Mouse (Mus musculus): ENCODE measurements around the gene Rpl3. TPM values are rescaled to one million over a fixed set of nuclear protein-coding genes. Genes with fewer than 3 reads are reported as not detected.

The Rpl3 gene
- polyA plus RNA-seq, 1 experiment from 2014 or later: 1,289 TPM

DNA sequence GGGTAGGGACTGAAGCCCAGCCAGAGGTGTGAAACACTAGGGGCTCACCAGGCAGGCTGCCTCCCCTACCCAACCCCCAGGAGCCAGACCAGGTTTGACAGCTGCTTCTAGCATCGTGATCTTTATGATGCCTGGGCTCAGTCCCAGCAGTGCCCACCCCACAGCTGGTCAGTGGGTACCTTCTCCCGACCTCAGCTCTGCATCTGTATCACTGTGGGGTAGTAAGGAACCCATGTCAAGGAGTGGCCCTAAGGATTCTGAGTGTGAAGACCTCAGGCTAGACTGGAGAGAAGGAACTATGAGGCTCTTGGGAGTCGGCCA, 16.3 kb downstream of the Rpl3 start:
- Histone ChIP-seq H3K9ac (replicated peaks; ENCODE audit: low read length) (no peak overlapping the region), H3K9me3 (replicated peaks; ENCODE audit: control insufficient read depth, low read length) (no peaks in the 10 kb centered on the region), H3K27me3 (ENCODE audit: control insufficient read depth, insufficient read depth, low read length) (no peaks in the 10 kb centered on the region), H3K4me2 (ENCODE audit: low read depth, low read length) (no peak overlapping the region), H3K4me3 (ENCODE audit: low read depth, low read length) (no peak overlapping the region), H3K4me1 (ENCODE audit: control insufficient read depth, insufficient read depth, low read length) (no peaks in the 10 kb centered on the region), H3K27ac (replicated peaks; ENCODE audit: low read depth, low read length) (no peak overlapping the region), H3K36me3 (replicated peaks; ENCODE audit: control insufficient read depth, insufficient read depth, low read depth, low read length) (peaks cover 13% of the 10 kb centered on the region)
- no peak for DNase-seq (ENCODE audit: low spot score)
- no peak for ATAC-seq (replicated peaks; ENCODE audit: insufficient number of reproducible peaks, low FRiP score, low TSS enrichment, low read depth)
- WGBS: 62% methylated on average over 3 of the region's 3 CpGs

DNA sequence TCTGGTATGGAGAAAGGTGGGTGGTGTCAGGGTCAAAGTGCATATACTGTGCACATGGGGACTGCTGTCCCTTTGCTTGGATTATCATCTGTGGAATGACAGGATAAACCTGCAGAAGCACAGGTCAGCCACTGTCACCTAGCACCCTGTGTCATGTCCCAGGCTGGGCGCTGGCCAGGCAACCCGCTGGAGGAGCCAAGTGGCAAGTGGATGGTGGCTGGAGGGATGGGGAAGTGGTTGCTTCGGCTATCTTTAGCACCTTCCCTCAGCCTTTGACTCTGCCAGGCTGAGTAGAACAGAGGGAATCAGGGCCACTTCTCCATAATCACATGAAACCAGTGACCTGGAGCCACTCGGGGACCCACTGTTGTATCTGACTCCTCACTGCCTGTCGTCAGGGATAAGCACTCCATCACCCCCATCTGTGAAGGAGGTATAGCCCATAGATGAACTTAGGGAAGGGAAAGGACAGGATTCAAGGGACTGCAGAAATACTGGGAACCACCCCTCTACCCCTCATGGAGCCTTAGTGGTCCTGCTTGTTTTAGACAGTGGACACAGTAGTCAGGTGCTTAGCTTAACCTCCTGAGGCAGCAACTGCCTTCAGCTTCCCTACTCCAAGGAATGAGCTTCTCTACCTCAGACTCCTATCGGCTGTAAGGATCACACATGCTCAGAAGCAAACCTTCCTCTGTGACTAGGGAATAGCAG, 16.9 kb downstream of the Rpl3 start:
- WGBS: 70% methylated on average over 6 of the region's 6 CpGs
- Histone ChIP-seq H3K27me3 (ENCODE audit: control insufficient read depth, insufficient read depth, low read length) (no peaks in the 10 kb centered on the region), H3K4me1 (ENCODE audit: control insufficient read depth, insufficient read depth, low read length) (no peaks in the 10 kb centered on the region), H3K9ac (replicated peaks; ENCODE audit: low read length) (no peak overlapping the region), H3K4me3 (ENCODE audit: low read depth, low read length) (no peak overlapping the region), H3K4me2 (ENCODE audit: low read depth, low read length) (no peak overlapping the region), H3K27ac (replicated peaks; ENCODE audit: low read depth, low read length) (no peak overlapping the region), H3K9me3 (replicated peaks; ENCODE audit: control insufficient read depth, low read length) (no peaks in the 10 kb centered on the region), H3K36me3 (replicated peaks; ENCODE audit: control insufficient read depth, insufficient read depth, low read depth, low read length) (peaks cover 8% of the 10 kb centered on the region)
- no peak for ATAC-seq (replicated peaks; ENCODE audit: insufficient number of reproducible peaks, low FRiP score, low TSS enrichment, low read depth)
- no peak for DNase-seq (ENCODE audit: low spot score)

DNA sequence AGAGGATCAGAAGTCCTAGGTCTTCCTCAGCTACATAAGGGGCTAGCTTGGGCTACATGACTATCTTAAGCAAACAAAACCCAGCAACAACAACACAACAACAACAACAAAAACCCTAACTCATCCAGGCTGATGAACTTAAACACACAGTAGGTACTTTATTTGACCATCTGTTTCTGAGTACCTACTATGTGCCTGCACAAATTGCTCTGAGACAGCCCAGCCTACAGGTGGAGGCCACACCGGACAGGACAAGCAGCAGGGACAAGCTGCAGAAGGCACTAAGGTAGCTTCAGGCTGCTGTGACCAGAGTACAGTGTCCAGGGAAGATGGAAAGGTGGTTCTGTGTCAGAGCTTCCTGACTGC, 18.4 kb downstream of the Rpl3 start:
- H3K4me2 ChIP-seq (ENCODE audit: low read depth, low read length): no peak overlapping the region
- H3K4me1 ChIP-seq (ENCODE audit: control insufficient read depth, insufficient read depth, low read length): no peaks in the 10 kb centered on the region
- WGBS: 93% methylated on average over 1 of the region's 1 CpGs
- no peak for DNase-seq (ENCODE audit: low spot score)
- peaks cover 2% of the 10 kb centered on the region; the same call in 1 of the 2 replicates for H3K36me3 ChIP-seq (replicated peaks; ENCODE audit: control insufficient read depth, insufficient read depth, low read depth, low read length)
- H3K27me3 ChIP-seq (ENCODE audit: control insufficient read depth, insufficient read depth, low read length): no peaks in the 10 kb centered on the region
- no peak overlapping the region for H3K27ac ChIP-seq (replicated peaks; ENCODE audit: low read depth, low read length)
- H3K4me3 ChIP-seq (ENCODE audit: low read depth, low read length): no peak overlapping the region
- H3K9ac ChIP-seq (replicated peaks; ENCODE audit: low read length): no peak overlapping the region
- no peak for ATAC-seq (replicated peaks; ENCODE audit: insufficient number of reproducible peaks, low FRiP score, low TSS enrichment, low read depth)
- no peaks in the 10 kb centered on the region for H3K9me3 ChIP-seq (replicated peaks; ENCODE audit: control insufficient read depth, low read length)

DNA sequence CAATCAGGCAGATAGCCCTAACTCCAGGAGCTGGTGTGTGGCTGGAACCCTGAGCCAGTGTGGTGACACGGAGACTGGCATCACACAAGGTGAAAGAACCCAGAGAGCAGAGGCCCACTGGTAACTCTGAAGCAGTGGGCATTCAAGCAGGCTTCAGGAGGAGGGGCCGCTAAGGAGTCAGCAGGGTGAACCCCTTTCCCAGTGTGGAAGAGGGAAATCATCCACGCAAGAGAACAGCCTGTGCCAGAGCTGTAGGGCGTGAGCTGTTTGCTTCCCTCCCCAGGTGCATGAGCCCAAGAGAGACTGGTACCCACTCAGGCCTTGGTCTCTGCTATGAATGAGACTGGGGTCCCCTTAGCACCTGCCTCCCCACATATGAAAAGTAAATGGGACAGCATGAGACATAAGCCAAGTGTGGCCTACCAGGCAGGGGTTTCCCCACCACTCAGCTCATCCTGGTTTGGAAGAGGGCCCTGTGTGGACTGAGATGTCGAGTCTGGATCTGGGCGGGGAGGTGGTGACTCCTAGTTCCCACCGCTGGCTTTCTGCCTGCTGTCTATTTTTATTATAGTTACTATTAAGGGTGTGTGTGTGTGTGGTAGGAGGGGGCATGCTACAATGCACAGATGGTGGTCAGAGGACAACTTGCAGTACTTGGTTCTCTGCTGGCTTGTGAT, 19.0 kb downstream of the Rpl3 start:
- no peak for ATAC-seq (replicated peaks; ENCODE audit: insufficient number of reproducible peaks, low FRiP score, low TSS enrichment, low read depth)
- 76% methylated on average over 7 of the region's 7 CpGs for WGBS
- Histone ChIP-seq H3K4me2 (ENCODE audit: low read depth, low read length) (no peak overlapping the region), H3K36me3 (replicated peaks; ENCODE audit: control insufficient read depth, insufficient read depth, low read depth, low read length) (no peaks in the 10 kb centered on the region), H3K9me3 (replicated peaks; ENCODE audit: control insufficient read depth, low read length) (no peaks in the 10 kb centered on the region), H3K4me3 (ENCODE audit: low read depth, low read length) (no peak overlapping the region), H3K27me3 (ENCODE audit: control insufficient read depth, insufficient read depth, low read length) (no peaks in the 10 kb centered on the region), H3K27ac (replicated peaks; ENCODE audit: low read depth, low read length) (no peak overlapping the region), H3K4me1 (ENCODE audit: control insufficient read depth, insufficient read depth, low read length) (no peaks in the 10 kb centered on the region), H3K9ac (replicated peaks; ENCODE audit: low read length) (no peak overlapping the region)
- no peak for DNase-seq (ENCODE audit: low spot score)

DNA sequence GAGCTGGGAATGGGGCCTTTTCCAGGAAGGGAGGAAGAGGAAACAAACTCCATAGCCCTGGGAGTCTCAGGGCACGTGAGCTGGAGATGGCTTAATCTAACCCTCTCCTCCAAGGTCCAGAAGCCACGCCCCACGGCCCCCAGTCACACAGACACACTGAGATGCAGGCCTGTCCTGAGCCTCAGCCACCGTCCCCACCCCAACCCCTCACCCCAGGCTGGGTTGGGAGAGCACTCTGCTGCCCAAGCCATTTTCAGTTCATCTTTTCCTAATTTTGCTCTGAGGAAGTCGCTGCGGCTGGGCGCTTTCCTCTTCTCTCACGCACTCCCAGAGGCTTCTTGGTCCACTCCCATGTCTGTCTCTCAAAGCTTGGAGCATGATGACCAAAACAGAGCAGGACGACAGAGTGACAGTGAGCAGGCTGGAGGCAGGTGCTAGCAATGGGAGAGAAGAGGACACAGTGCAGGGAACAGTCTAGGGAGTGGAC, 19.7 kb downstream of the Rpl3 start:
- DNase-seq (ENCODE audit: low spot score): no peak
- WGBS: 41% methylated on average over 9 of the region's 9 CpGs
- H3K9me3 ChIP-seq (replicated peaks; ENCODE audit: control insufficient read depth, low read length): no peaks in the 10 kb centered on the region

DNA sequence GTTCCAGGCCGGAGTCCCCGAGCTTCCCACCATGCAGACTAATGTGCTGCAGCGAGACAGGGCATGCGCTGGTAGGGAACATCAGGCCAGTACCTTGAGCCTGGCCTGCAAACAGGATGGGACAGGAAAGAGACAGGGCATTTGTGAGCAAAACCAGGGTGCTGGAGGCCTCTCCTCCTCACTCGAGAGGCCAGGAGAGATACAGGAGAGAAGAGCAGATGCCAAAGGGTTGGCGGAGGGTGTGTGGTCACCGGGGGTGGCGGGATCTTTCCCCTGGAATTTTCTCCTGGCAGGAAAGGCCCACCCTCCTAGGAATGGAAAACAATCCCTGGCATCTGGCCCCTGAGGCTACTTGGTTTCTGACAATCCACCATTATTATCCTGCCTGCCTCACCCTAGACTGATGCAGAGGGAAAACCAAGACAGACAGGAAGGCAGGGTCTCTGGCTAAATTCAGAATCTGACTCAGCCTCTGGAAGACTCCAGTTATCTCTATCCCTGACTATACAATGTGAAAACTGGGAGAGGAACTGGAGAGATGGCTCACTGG, 21.5 kb downstream of the Rpl3 start:
- no peak for ATAC-seq (replicated peaks; ENCODE audit: insufficient number of reproducible peaks, low FRiP score, low TSS enrichment, low read depth)
- Histone ChIP-seq H3K9ac (replicated peaks; ENCODE audit: low read length) (no peak overlapping the region), H3K27me3 (ENCODE audit: control insufficient read depth, insufficient read depth, low read length) (no peaks in the 10 kb centered on the region), H3K4me2 (ENCODE audit: low read depth, low read length) (no peak overlapping the region), H3K4me1 (ENCODE audit: control insufficient read depth, insufficient read depth, low read length) (no peaks in the 10 kb centered on the region), H3K9me3 (replicated peaks; ENCODE audit: control insufficient read depth, low read length) (no peaks in the 10 kb centered on the region), H3K36me3 (replicated peaks; ENCODE audit: control insufficient read depth, insufficient read depth, low read depth, low read length) (no peaks in the 10 kb centered on the region), H3K27ac (replicated peaks; ENCODE audit: low read depth, low read length) (no peak overlapping the region), H3K4me3 (ENCODE audit: low read depth, low read length) (no peak overlapping the region)
- DNase-seq (ENCODE audit: low spot score): no peak
- 43% methylated on average over 8 of the region's 8 CpGs for WGBS

More for the DNA sequence above, 19.7 kb downstream of the Rpl3 start:
- no peaks in the 10 kb centered on the region for H3K4me1 ChIP-seq (ENCODE audit: control insufficient read depth, insufficient read depth, low read length)
- H3K36me3 ChIP-seq (replicated peaks; ENCODE audit: control insufficient read depth, insufficient read depth, low read depth, low read length): no peaks in the 10 kb centered on the region
- no peak overlapping the region for H3K4me3 ChIP-seq (ENCODE audit: low read depth, low read length)
- no peak for ATAC-seq (replicated peaks; ENCODE audit: insufficient number of reproducible peaks, low FRiP score, low TSS enrichment, low read depth)
- no peaks in the 10 kb centered on the region for H3K27me3 ChIP-seq (ENCODE audit: control insufficient read depth, insufficient read depth, low read length)
- H3K27ac ChIP-seq (replicated peaks; ENCODE audit: low read depth, low read length): no peak overlapping the region
- H3K9ac ChIP-seq (replicated peaks; ENCODE audit: low read length): no peak overlapping the region
- H3K4me2 ChIP-seq (ENCODE audit: low read depth, low read length): no peak overlapping the region

DNA sequence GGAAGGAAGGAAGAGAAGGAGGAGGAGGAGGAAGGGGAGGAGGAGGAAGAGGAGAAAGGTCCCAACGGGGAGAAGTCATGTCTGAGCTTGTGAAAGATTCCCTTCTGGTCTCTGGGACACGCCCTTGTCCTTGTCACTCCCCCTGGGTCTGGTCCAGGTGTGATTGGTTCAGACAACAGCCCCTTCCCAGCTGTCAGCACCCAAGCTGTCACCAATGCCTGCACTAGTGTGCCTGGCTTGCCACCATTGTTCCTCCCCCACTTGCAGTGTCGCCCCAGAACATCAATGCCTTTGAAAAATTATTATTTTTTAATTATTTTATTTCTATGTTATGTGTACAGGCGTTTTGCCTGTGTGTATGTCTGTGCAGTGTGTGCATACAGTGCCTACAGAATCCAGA, 22.5 kb downstream of the Rpl3 start:
- Histone ChIP-seq H3K36me3 (replicated peaks; ENCODE audit: control insufficient read depth, insufficient read depth, low read depth, low read length) (no peaks in the 10 kb centered on the region), H3K4me3 (ENCODE audit: low read depth, low read length) (no peak overlapping the region), H3K27ac (replicated peaks; ENCODE audit: low read depth, low read length) (no peak overlapping the region), H3K4me1 (ENCODE audit: control insufficient read depth, insufficient read depth, low read length) (no peaks in the 10 kb centered on the region), H3K4me2 (ENCODE audit: low read depth, low read length) (no peak overlapping the region), H3K9me3 (replicated peaks; ENCODE audit: control insufficient read depth, low read length) (no peaks in the 10 kb centered on the region), H3K9ac (replicated peaks; ENCODE audit: low read length) (no peak overlapping the region), H3K27me3 (ENCODE audit: control insufficient read depth, insufficient read depth, low read length) (no peaks in the 10 kb centered on the region)
- DNase-seq (ENCODE audit: low spot score): no peak
- WGBS: 56% methylated on average over 4 of the region's 4 CpGs
- no peak for ATAC-seq (replicated peaks; ENCODE audit: insufficient number of reproducible peaks, low FRiP score, low TSS enrichment, low read depth)

DNA sequence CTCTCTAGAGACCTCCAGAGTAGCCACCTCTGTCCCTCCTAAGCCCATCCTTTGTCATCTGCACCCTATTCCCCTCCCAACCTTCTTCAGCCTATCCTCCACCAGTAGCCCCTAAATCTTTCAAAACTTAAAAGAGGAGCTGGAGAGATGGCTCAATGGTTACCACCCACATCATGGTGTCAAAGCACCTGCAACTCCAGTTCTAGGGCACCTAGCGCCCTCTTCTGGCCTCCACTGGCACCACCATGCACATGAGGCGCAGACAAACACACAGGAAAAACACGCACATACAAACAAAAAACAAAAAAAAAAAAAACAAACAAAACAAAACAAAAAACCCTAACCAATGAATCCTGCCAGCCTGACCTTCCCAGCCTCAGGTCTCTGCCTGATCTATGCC, 25.1 kb downstream of the Rpl3 start:
- 56% methylated on average over 3 of the region's 3 CpGs for WGBS
- ATAC-seq (replicated peaks; ENCODE audit: insufficient number of reproducible peaks, low FRiP score, low TSS enrichment, low read depth): no peak
- DNase-seq (ENCODE audit: low spot score): no peak

More for the DNA sequence above, 25.1 kb downstream of the Rpl3 start:
- H3K27ac ChIP-seq (replicated peaks; ENCODE audit: low read depth, low read length): no peak overlapping the region
- no peak overlapping the region for H3K4me3 ChIP-seq (ENCODE audit: low read depth, low read length)
- no peaks in the 10 kb centered on the region for H3K36me3 ChIP-seq (replicated peaks; ENCODE audit: control insufficient read depth, insufficient read depth, low read depth, low read length)
- no peaks in the 10 kb centered on the region for H3K27me3 ChIP-seq (ENCODE audit: control insufficient read depth, insufficient read depth, low read length)
- H3K4me2 ChIP-seq (ENCODE audit: low read depth, low read length): no peak overlapping the region
- no peaks in the 10 kb centered on the region for H3K9me3 ChIP-seq (replicated peaks; ENCODE audit: control insufficient read depth, low read length)
- no peaks in the 10 kb centered on the region for H3K4me1 ChIP-seq (ENCODE audit: control insufficient read depth, insufficient read depth, low read length)
- no peak overlapping the region for H3K9ac ChIP-seq (replicated peaks; ENCODE audit: low read length)
